Mouse (Mus musculus) ES-E14 (cell line): ENCODE data around the gene Nelfb. TPM values are rescaled to one million over a fixed set of nuclear protein-coding genes. Genes with fewer than 3 reads are reported as not detected.

ENCODE experiments used
- DNase-seq: peaks from one replicate; pipeline ENCODE4 v3.0.0-alpha.2; 2013; ENCODE audit warnings: low read depth, low spot score
- H3K27ac ChIP-seq: 2 replicates; pipeline ENCODE4 v1.5.1; 2012; ENCODE audit warnings: low read depth, mild to moderate bottlenecking, low read length, moderate library complexity, mixed read lengths; ENCODE audit not compliant: poor library complexity, insufficient read depth, severe bottlenecking
- H3K36me3 ChIP-seq: 2 replicates; pipeline ENCODE4 v1.6.1; 2012; ENCODE audit warnings: mild to moderate bottlenecking, low read length, moderate library complexity, mixed read lengths; ENCODE audit not compliant: control insufficient read depth, poor library complexity, insufficient read depth, severe bottlenecking
- H3K4me1 ChIP-seq, 2 experiments: fragments of 150-350 bp in 1 of 2; sonication (generic) in 1 of 2; 2 replicates each; pipeline ENCODE4 v1.6.1; 2012; ENCODE audit warnings: low read length in 2 of 2, mild to moderate bottlenecking in 1 of 2, mixed read lengths in 1 of 2; ENCODE audit not compliant: control insufficient read depth in 2 of 2, insufficient read depth in 2 of 2, poor library complexity in 1 of 2
- H3K4me3 ChIP-seq, 2 experiments: fragments of 150-350 bp in 1 of 2; sonication (generic) in 1 of 2; 2 replicates each; pipeline ENCODE4 v1.5.1; 2012; ENCODE audit warnings: low read length in 2 of 2, low read depth in 1 of 2, mild to moderate bottlenecking in 1 of 2, mixed read lengths in 1 of 2; ENCODE audit not compliant: insufficient read depth in 1 of 2, poor library complexity in 1 of 2, severe bottlenecking in 1 of 2
- H3K9ac ChIP-seq: 2 replicates; pipeline ENCODE4 v1.6.1; 2012; ENCODE audit warnings: low read depth, mild to moderate bottlenecking, low read length, mixed read lengths; ENCODE audit not compliant: poor library complexity, insufficient read depth, severe bottlenecking
- H3K9me3 ChIP-seq: fragments of 150-350 bp; sonication (generic); 2 replicates; pipeline ENCODE4 v1.6.1; 2012; ENCODE audit warnings: low read depth, mild to moderate bottlenecking, low read length; ENCODE audit not compliant: control insufficient read depth, insufficient read depth
- CHD2 ChIP-seq: IDR thresholded peaks from 2 replicates; pipeline ENCODE4 v1.6.1; 2014; ENCODE audit warnings: mild to moderate bottlenecking, low read depth, low read length, inconsistent platforms
- HCFC1 ChIP-seq: IDR thresholded peaks from 2 replicates; pipeline ENCODE4 v1.6.1; 2012; ENCODE audit warnings: low read length, inconsistent platforms, borderline replicate concordance; ENCODE audit not compliant: insufficient read depth
- MAFK ChIP-seq: IDR thresholded peaks from 2 replicates; pipeline ENCODE4 v1.6.1; 2014; ENCODE audit warnings: mild to moderate bottlenecking, low read depth, low read length, inconsistent platforms; ENCODE audit not compliant: insufficient read depth
- ZC3H11A ChIP-seq: IDR thresholded peaks from 2 replicates; pipeline ENCODE4 v1.6.1; 2012; ENCODE audit warnings: low read depth, mild to moderate bottlenecking, inconsistent platforms, low read length, borderline replicate concordance
- ZNF384 ChIP-seq: IDR thresholded peaks from 2 replicates; pipeline ENCODE4 v1.6.1; 2012; ENCODE audit warnings: low read depth, low read length, inconsistent platforms
- in situ Hi-C, 2 experiments: fragments of 600-800 bp; cut with MboI; formaldehyde crosslinking; loops; one replicate each; pipeline ENCODE4 v1.15.1; 2025; ENCODE audit warnings: low sequenced_read_pairs in 2 of 2, inconsistent platforms in 1 of 2; ENCODE audit not compliant: unreplicated experiment in 2 of 2
- total RNA-seq: library from RNA; depleted of rRNA; stranded (reverse); fragments of 300-350 nt; gene quantifications from 2 replicates; pipeline ENCODE4 v1.2.3, GENCODE M21; 2012

Gene Nelfb
- total RNA-seq, 1 experiment: 50.9 TPM

GRCm38 (mm10) chr2:25179566-25180217, 31.6 kb downstream of the Nelfb start:
- H3K27ac ChIP-seq: no peak overlapping the region
- no peak overlapping the region for H3K4me3 ChIP-seq
- peaks cover 0 to 2% of the 10 kb centered on the region in 2 experiments; a peak in 1 of 4 replicates for H3K4me1 ChIP-seq
- H3K9ac ChIP-seq: no peak overlapping the region
- TF ChIP-seq ZC3H11A (no peak), HCFC1 (no peak), CHD2 (no peak), MAFK (no peak), ZNF384 (no peak)
- H3K36me3 ChIP-seq: no peaks in the 10 kb centered on the region
- DNase-seq: no peak
- in situ Hi-C loops: no loop called here
- H3K9me3 ChIP-seq: no peaks in the 10 kb centered on the region

GRCm38 (mm10) chr2:25178285-25178972, 32.9 kb downstream of the Nelfb start:
- TF ChIP-seq HCFC1: no peak
- TF ChIP-seq ZC3H11A: no peak
- TF ChIP-seq MAFK: no peak
- no peak for TF ChIP-seq ZNF384
- no peak for TF ChIP-seq CHD2
- Histone ChIP-seq H3K36me3 (no peaks in the 10 kb centered on the region), H3K27ac (no peak overlapping the region), H3K9ac (no peak overlapping the region), H3K9me3 (no peaks in the 10 kb centered on the region), H3K4me1 (peaks cover 0 to 2% of the 10 kb centered on the region in 2 experiments; a peak in 1 of 4 replicates), H3K4me3 (no peak overlapping the region)
- in situ Hi-C loops: no loop called here
- DNase-seq: no peak

- DNase-seq: no peak
- TF ChIP-seq ZC3H11A: no peak
- no peak for TF ChIP-seq MAFK
- no peak for TF ChIP-seq HCFC1
- no peak for TF ChIP-seq CHD2
- TF ChIP-seq ZNF384: no peak
- Histone ChIP-seq H3K4me3 (no peak overlapping the region), H3K4me1 (peaks cover 0 to 6% of the 10 kb centered on the region in 2 experiments; a peak in 1 of 4 replicates), H3K27ac (no peak overlapping the region), H3K36me3 (no peaks in the 10 kb centered on the region), H3K9ac (no peak overlapping the region), H3K9me3 (no peaks in the 10 kb centered on the region)
- in situ Hi-C loops: no loop called here
Observed at GRCm38 (mm10) chr2:25177685-25178084, 33.6 kb downstream of the Nelfb start.

- Histone ChIP-seq H3K4me1 (peaks cover 0 to 8% of the 10 kb centered on the region in 2 experiments; a peak in 1 of 4 replicates), H3K9ac (no peak overlapping the region), H3K4me3 (no peak overlapping the region), H3K36me3 (no peaks in the 10 kb centered on the region), H3K9me3 (no peaks in the 10 kb centered on the region), H3K27ac (no peak overlapping the region)
- TF ChIP-seq CHD2 (no peak), ZC3H11A (no peak), ZNF384 (no peak), HCFC1 (no peak), MAFK (no peak)
- no peak for DNase-seq
- in situ Hi-C loops: no loop called here
Observed at GRCm38 (mm10) chr2:25177076-25177475, 34.2 kb downstream of the Nelfb start.
